Mouse (Mus musculus) kidney, postnatal 0 days (tissue): ENCODE measurements around the gene Zfp36l1. TPM values are rescaled to one million over a fixed set of nuclear protein-coding genes. Genes with fewer than 3 reads are reported as not detected.
A peak's percentile ranks its signal among the peaks of the same experiment; 100 is the strongest.

ENCODE experiments used
- ATAC-seq: fragments of 200-750 bp; cut with Nextera tagmentation; replicated peaks from 2 replicates; pipeline ENCODE4 v1.8.0; 2017; ENCODE audit warnings: low read depth, moderate number of reproducible peaks, moderate TSS enrichment, moderate library complexity; ENCODE audit not compliant: low FRiP score
- DNase-seq: peaks from one replicate; pipeline ENCODE4 v3.0.0-alpha.2; 2016; ENCODE audit warnings: low spot score
- H3K27ac ChIP-seq: fragments of 300-500 bp; sonication (generic); 2 replicates; pipeline ENCODE4 v1.5.1; 2014; ENCODE audit warnings: mild to moderate bottlenecking
- H3K27me3 ChIP-seq: fragments of 300-500 bp; sonication (generic); 2 replicates; pipeline ENCODE4 v1.6.1; 2014; ENCODE audit warnings: low read length, mixed read lengths; ENCODE audit not compliant: insufficient read depth
- H3K36me3 ChIP-seq: fragments of 300-500 bp; sonication (generic); 2 replicates; pipeline ENCODE4 v1.6.1; 2014; ENCODE audit warnings: low read length, mixed read lengths; ENCODE audit not compliant: insufficient read depth
- H3K4me1 ChIP-seq: fragments of 300-500 bp; sonication (generic); replicated peaks from 2 replicates; pipeline ENCODE4 v1.6.1; 2014; ENCODE audit warnings: antibody characterized with exemption, low read length, mixed read lengths; ENCODE audit not compliant: insufficient read depth
- H3K4me2 ChIP-seq: fragments of 300-500 bp; sonication (generic); 2 replicates; pipeline ENCODE4 v1.6.1; 2014; ENCODE audit warnings: mild to moderate bottlenecking, low read length, moderate library complexity, mixed read lengths
- H3K4me3 ChIP-seq: fragments of 300-500 bp; sonication (generic); replicated peaks from 2 replicates; pipeline ENCODE4 v1.5.1; 2014; ENCODE audit warnings: low read depth, low read length
- H3K9ac ChIP-seq: fragments of 300-500 bp; sonication (generic); 2 replicates; pipeline ENCODE4 v1.6.1; 2014; ENCODE audit warnings: low read depth, low read length
- H3K9me3 ChIP-seq: fragments of 300-500 bp; sonication (generic); replicated peaks from 2 replicates; pipeline ENCODE4 v1.6.1; 2016; ENCODE audit warnings: low read length, inconsistent platforms, mixed read lengths
- CTCF ChIP-seq: IDR thresholded peaks from 2 replicates; pipeline ENCODE4 v1.5.1; 2016; ENCODE audit warnings: antibody characterized with exemption, low read depth, mild to moderate bottlenecking, moderate library complexity
- WGBS: fragments of 180-500 bp; shearing (Covaris S2); extraction: QIAGEN DNeasy Blood & Tissue Kit; methylation state at CpG from one replicate; pipeline ENCODE4 v1.1.7; 2014; 5-methylcytosine and 5-hydroxymethylcytosine counted together
- polyA plus RNA-seq: library from polyadenylated mRNA; unstranded; fragments of >200 nt; fragmentation: Nextera tagmentation; extraction: Ambion mirVana; gene quantifications from 2 replicates; pipeline ENCODE4 v1.2.1, GENCODE M21; 2015

The Zfp36l1 gene
- polyA plus RNA-seq, 1 experiment from 2014 or later = 160 TPM

DNA sequence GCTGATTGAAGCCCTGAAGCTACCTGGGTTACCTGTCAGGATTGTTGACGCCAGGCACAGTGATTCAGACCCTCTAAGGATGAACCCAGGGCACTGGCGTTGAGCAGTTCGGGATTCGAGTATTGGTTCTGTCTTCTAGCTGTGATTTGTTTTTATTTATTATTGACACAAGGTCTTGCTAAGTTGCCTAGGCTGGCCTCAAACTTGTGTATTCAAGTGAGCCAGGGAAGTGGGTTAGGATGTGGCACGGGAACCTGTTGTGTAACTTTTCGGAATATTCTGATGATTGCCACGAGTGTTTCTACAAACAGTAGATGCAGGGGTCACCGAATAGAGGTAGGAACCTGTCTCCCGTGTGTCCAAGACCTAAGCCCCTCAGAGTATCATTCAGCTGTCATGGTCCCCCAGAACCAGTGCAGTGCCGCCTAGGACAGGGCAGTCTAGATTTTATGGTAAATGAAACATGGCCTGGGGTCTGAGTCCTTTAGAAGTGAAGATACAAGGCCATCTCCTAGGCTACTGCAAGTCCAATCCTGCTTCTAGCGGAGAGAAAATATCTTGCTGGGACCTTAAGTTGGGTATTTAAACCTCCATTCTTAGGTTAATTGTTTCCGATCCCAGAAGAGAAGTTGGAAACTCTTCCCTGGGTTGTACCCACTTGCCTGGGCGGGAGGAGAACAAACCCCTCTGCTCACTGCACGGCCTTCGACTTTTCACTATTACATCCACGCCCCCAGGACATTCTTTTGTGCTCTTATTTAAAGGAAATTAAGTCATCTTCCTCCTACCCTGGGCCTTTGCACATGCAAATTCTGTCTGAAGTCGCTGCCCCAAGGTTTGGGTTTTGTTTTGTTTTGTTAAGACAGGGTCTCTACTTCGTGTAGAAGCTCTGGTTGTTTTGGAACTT lies 3.6 kb upstream of the Zfp36l1 start:
- WGBS = 41% methylated on average over 18 of the region's 18 CpGs
- H3K27ac ChIP-seq = peak overlapping the region; percentile 100
- TF ChIP-seq CTCF = no peak
- H3K4me3 ChIP-seq = peak overlapping the region; percentile 66
- H3K9me3 ChIP-seq = no peaks in the 10 kb centered on the region; the same call in 1 of the 2 replicates
- peak overlapping the region; percentile 79 for H3K4me2 ChIP-seq
- ATAC-seq = no peak
- peaks cover 7% of the 10 kb centered on the region for H3K36me3 ChIP-seq
- H3K27me3 ChIP-seq = no peaks in the 10 kb centered on the region
- peak overlapping the region; percentile 91 for H3K9ac ChIP-seq
- no peak for DNase-seq
- H3K4me1 ChIP-seq = 0 out of 2 replicates have a peak, but pooled peaks cover 8% of the 10 kb centered on the region

GRCm38 (mm10) chr12:80115863-80116194 lies 3.0 kb upstream of the Zfp36l1 start:
- ATAC-seq (no peak), DNase-seq (peak; percentile 66)
- Histone ChIP-seq H3K27me3 (no peaks in the 10 kb centered on the region), H3K4me3 (peak overlapping the region; percentile 66), H3K9ac (peak overlapping the region; percentile 91), H3K4me1 (0 out of 2 replicates have a peak, but pooled peaks cover 8% of the 10 kb centered on the region), H3K4me2 (peak overlapping the region; percentile 79), H3K36me3 (peaks cover 6% of the 10 kb centered on the region), H3K27ac (peak overlapping the region; percentile 100), H3K9me3 (no peaks in the 10 kb centered on the region; the same call in 1 of the 2 replicates)
- no peak; the same call in 1 of the 2 replicates for TF ChIP-seq CTCF
- under 1% methylated on average over 30 of the region's 30 CpGs for WGBS

- DNase-seq = peak; percentile 87
- H3K27ac ChIP-seq = peak overlapping the region; percentile 100
- TF ChIP-seq CTCF = no peak; the same call in 1 of the 2 replicates
- under 1% methylated on average over 70 of the region's 71 CpGs for WGBS
- H3K4me3 ChIP-seq = peak overlapping the region; percentile 66
- H3K4me1 ChIP-seq = 0 out of 2 replicates have a peak, but pooled peaks cover 8% of the 10 kb centered on the region
- H3K27me3 ChIP-seq = no peaks in the 10 kb centered on the region
- H3K36me3 ChIP-seq = peaks cover under 1% of the 10 kb centered on the region
- peak; percentile 62 for ATAC-seq
- peak overlapping the region; percentile 91 for H3K9ac ChIP-seq
- no peaks in the 10 kb centered on the region for H3K9me3 ChIP-seq
- peak overlapping the region; percentile 79 for H3K4me2 ChIP-seq
Observed at GRCm38 (mm10) chr12:80115142-80115862, 2.5 kb upstream of the Zfp36l1 start.

- H3K4me1 ChIP-seq = 0 out of 2 replicates have a peak, but pooled peaks cover 8% of the 10 kb centered on the region
- WGBS = 0% methylated on average over 8 of the region's 8 CpGs
- peak overlapping the region; percentile 66 for H3K4me3 ChIP-seq
- H3K9ac ChIP-seq = peak overlapping the region; percentile 91
- H3K4me2 ChIP-seq = peak overlapping the region; percentile 79
- H3K27me3 ChIP-seq = no peaks in the 10 kb centered on the region
- H3K9me3 ChIP-seq = no peaks in the 10 kb centered on the region
- H3K36me3 ChIP-seq = peaks cover 6% of the 10 kb centered on the region
- peak overlapping the region; percentile 100 for H3K27ac ChIP-seq
- DNase-seq (no peak), ATAC-seq (no peak)
- no peak for TF ChIP-seq CTCF
Observed at GRCm38 (mm10) chr12:80114892-80115141, 2.0 kb upstream of the Zfp36l1 start.

DNA sequence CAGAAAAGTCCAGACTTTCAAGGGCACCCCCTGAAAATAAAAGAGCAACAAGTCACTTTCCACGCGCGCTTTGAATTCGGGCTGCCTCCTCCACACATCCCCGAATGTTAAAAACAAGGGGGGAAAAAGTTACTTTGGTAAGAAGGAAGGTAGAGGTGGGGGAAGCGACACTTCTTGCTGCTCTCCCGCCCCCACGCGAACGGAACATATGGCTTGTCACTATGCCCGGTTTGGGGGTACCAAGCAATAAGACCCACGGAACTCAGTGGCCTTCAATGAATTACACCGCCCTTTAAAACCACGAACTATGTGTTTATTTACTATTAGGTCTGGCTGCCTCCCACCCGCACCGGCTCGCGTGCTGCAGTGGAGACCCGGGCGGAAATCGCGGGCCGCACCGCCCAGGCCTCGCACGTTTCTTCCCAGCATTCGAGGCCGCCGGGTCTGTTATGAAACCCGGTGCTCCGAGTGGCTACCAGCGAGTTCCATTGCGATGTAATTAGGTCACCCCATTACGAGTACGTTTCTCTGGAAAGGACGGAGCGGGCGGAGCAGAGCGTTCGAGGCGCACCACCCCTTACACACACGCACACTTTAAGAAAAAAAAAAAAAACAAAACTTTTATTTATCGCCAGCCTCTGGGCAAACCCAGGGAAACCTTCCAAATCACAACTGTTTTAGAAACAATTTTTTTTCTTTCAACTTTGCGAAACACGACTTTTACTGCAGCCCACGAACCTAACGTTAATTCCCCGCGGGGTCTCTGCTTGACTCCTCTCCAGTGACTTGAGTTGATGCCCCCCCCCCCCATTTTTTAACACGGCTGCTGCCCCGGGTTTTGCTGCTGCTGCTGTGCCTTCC lies 1.4 kb upstream of the Zfp36l1 start:
- no peaks in the 10 kb centered on the region for H3K27me3 ChIP-seq
- no peaks in the 10 kb centered on the region for H3K9me3 ChIP-seq

More for the DNA sequence above, 1.4 kb upstream of the Zfp36l1 start:
- peak overlapping the region; percentile 79 for H3K4me2 ChIP-seq
- H3K9ac ChIP-seq = peak overlapping the region; percentile 91
- ATAC-seq (no peak), DNase-seq (peak; percentile 90)
- whole genome bisulfite sequencing = under 1% methylated on average over 51 of the region's 51 CpGs
- H3K27ac ChIP-seq = peak overlapping the region; percentile 100
- peak overlapping the region; percentile 66 for H3K4me3 ChIP-seq
- no peak for TF ChIP-seq CTCF
- peaks cover 10% of the 10 kb centered on the region for H3K36me3 ChIP-seq
- H3K4me1 ChIP-seq = 0 out of 2 replicates have a peak, but pooled peaks cover 8% of the 10 kb centered on the region
